Mouse (Mus musculus): ENCODE results near the gene Pitpnm2.

Pitpnm2 gene

GRCm38 (mm10) chr5:124182097-124182496 is 67.5 kb downstream of the Pitpnm2 start:
- in situ Hi-C loops (cut with MboI, MseI): no loop called here

- in situ Hi-C loops (cut with MboI, MseI): no loop called here
Observed at GRCm38 (mm10) chr5:124180500-124181167, 68.9 kb downstream of the Pitpnm2 start.

- in situ Hi-C loops (cut with MboI, MseI): no loop called here
Observed at GRCm38 (mm10) chr5:124179411-124179810, 70.1 kb downstream of the Pitpnm2 start.

- in situ Hi-C loops (cut with MboI, MseI): no loop called here
Observed at GRCm38 (mm10) chr5:124176726-124177132, 72.8 kb downstream of the Pitpnm2 start.

- in situ Hi-C loops (cut with MboI, MseI): no loop called here
Observed at GRCm38 (mm10) chr5:124175138-124175537, 74.4 kb downstream of the Pitpnm2 start.

- in situ Hi-C loops (cut with MboI, MseI): no loop called here
Observed at GRCm38 (mm10) chr5:124173012-124173985, 76.3 kb downstream of the Pitpnm2 start.

GRCm38 (mm10) chr5:124172246-124172645 is 77.3 kb downstream of the Pitpnm2 start:
- in situ Hi-C loops (cut with MboI, MseI): no loop called here

GRCm38 (mm10) chr5:124171781-124172180 is 77.8 kb downstream of the Pitpnm2 start:
- in situ Hi-C loops (cut with MboI, MseI): no loop called here

- in situ Hi-C loops (cut with MboI, MseI): loop anchor here (5.0 to 10.0 kb wide), 2 partner anchors 123 to 126 kb away; no protein-coding TSS in a partner anchor
Observed at GRCm38 (mm10) chr5:124169224-124169621, 80.3 kb downstream of the Pitpnm2 start.

- in situ Hi-C loops (cut with MboI, MseI): loop anchor here (5.0 to 10.0 kb wide), 2 partner anchors 124 to 126 kb away; no protein-coding TSS in a partner anchor
Observed at GRCm38 (mm10) chr5:124168428-124169223, 80.9 kb downstream of the Pitpnm2 start.

- in situ Hi-C loops (cut with MboI, MseI): loop anchor here (5.0 to 10.0 kb wide), 2 partner anchors 125 to 127 kb away; no protein-coding TSS in a partner anchor
Observed at GRCm38 (mm10) chr5:124167621-124168020, 81.9 kb downstream of the Pitpnm2 start.

GRCm38 (mm10) chr5:124166741-124167140 is 82.8 kb downstream of the Pitpnm2 start:
- in situ Hi-C loops (cut with MboI, MseI): loop anchor here (5.0 to 10.0 kb wide), 2 partner anchors 126 to 128 kb away; no protein-coding TSS in a partner anchor

- in situ Hi-C loops (cut with MboI, MseI): loop anchor here (5.0 to 10.0 kb wide), 2 partner anchors 126 to 129 kb away; no protein-coding TSS in a partner anchor
Observed at GRCm38 (mm10) chr5:124165622-124166570, 83.7 kb downstream of the Pitpnm2 start.

GRCm38 (mm10) chr5:124163445-124163844 is 86.1 kb downstream of the Pitpnm2 start:
- in situ Hi-C loops (cut with MboI, MseI): loop anchor here in 1 of 2 experiments (10.0 kb wide), 1 partner anchor 131 kb away; no protein-coding TSS in a partner anchor

GRCm38 (mm10) chr5:124162577-124162976 is 87.0 kb downstream of the Pitpnm2 start:
- in situ Hi-C loops (cut with MboI, MseI): loop anchor here in 1 of 2 experiments (10.0 kb wide), 1 partner anchor 132 kb away; no protein-coding TSS in a partner anchor

GRCm38 (mm10) chr5:124161831-124162230 is 87.7 kb downstream of the Pitpnm2 start:
- in situ Hi-C loops (cut with MboI, MseI): loop anchor here in 1 of 2 experiments (10.0 kb wide), 1 partner anchor 133 kb away; no protein-coding TSS in a partner anchor

- in situ Hi-C loops (cut with MboI, MseI): no loop called here
Observed at GRCm38 (mm10) chr5:124159453-124159852, 90.1 kb downstream of the Pitpnm2 start.

- in situ Hi-C loops (cut with MboI, MseI): no loop called here
Observed at GRCm38 (mm10) chr5:124158305-124158704, 91.3 kb downstream of the Pitpnm2 start.

- in situ Hi-C loops (cut with MboI, MseI): no loop called here
Observed at GRCm38 (mm10) chr5:124155943-124156342, 93.6 kb downstream of the Pitpnm2 start.

- in situ Hi-C loops (cut with MboI, MseI): loop anchor here in 1 of 2 experiments (5.0 kb wide), 2 partner anchors 560 kb away; no protein-coding TSS in a partner anchor
Observed at GRCm38 (mm10) chr5:124152734-124153133, 96.8 kb downstream of the Pitpnm2 start.

All from T-helper 17 cell (primary cell).